Mouse (Mus musculus) thymus, adult 2 months (tissue): Measurements from ENCODE around the gene Car11.

Experiments
- CTCF ChIP-seq: fragments of 200-500 bp; IDR thresholded peaks from 2 replicates; pipeline ENCODE4 v1.5.1; 2012; ENCODE audit warnings: mild to moderate bottlenecking, control low read depth, low read length, moderate library complexity, borderline replicate concordance; ENCODE audit not compliant: control insufficient read depth, poor library complexity, insufficient read depth; ENCODE audit errors: extremely low read depth
- POLR2A ChIP-seq: fragments of 200-500 bp; IDR thresholded peaks from 2 replicates; pipeline ENCODE4 v1.6.1; 2012; ENCODE audit warnings: mild to moderate bottlenecking, low read length, control low read depth, moderate library complexity; ENCODE audit not compliant: control insufficient read depth, poor library complexity, insufficient read depth; ENCODE audit errors: extremely low read depth

DNA sequence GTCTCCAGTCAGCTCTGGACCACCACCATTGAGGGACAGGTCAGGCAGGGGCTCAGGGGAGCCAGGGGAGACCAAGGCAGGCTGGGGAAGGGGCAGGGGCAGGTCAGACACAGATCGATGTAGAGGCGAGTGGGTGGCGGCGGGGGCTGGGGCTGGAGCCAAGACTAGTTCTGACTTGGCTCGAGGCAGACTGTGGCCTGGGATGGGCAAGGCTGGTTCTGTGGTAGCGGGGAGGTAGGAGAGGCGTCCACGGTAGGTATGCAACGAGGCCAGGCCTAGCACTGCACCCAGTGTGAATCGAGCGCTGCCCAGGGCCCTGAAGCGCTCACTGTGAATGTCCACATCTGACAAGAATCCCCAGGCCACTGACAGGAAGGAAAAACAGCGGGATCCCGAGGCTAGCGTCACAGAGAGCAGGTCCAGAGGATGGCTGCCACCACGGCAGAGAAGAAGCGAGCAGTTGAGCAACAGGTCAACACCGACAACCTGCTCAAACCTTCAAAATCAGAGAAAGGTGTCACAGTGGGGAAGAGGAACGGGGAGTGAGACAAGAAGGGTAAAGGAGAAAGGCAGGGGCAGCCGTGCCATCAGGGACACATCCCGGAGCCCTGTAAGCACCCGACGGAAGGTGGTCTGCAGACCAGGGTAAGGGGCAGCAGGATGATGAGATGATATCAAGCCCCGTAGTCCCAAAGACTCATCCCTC is 11.8 kb downstream of the Car11 start:
- TF ChIP-seq CTCF (no peak), POLR2A (no peak)
